Mouse (Mus musculus): ENCODE data around the gene Lrrc8c. TPM values are rescaled to one million over a fixed set of nuclear protein-coding genes. Genes with fewer than 3 reads are reported as not detected.

Lrrc8c gene
- polyA plus RNA-seq, 1 experiment from 2014 or later = 11.0 TPM

GRCm38 (mm10) chr5:105614682-105615434 lies 95.7 kb downstream of the Lrrc8c start:
- Histone ChIP-seq H3K36me3 (no peaks in the 10 kb centered on the region), H3K27me3 (no peaks in the 10 kb centered on the region), H3K4me2 (replicated peaks) (no peak overlapping the region), H3K4me3 (no peak overlapping the region), H3K9ac (replicated peaks) (no peak overlapping the region), H3K27ac (replicated peaks) (no peak overlapping the region), H3K4me1 (peaks cover 4% of the 10 kb centered on the region; the same call in 1 of the 2 replicates), H3K9me3 (no peaks in the 10 kb centered on the region)
- no peak for ATAC-seq (ENCODE audit: low FRiP score, low read depth)
- 81% methylated on average over 9 of the region's 9 CpGs for WGBS

- H3K9me3 ChIP-seq = no peaks in the 10 kb centered on the region
- no peak overlapping the region for H3K4me2 ChIP-seq (replicated peaks)
- no peak overlapping the region for H3K4me3 ChIP-seq
- H3K36me3 ChIP-seq = no peaks in the 10 kb centered on the region
- no peak overlapping the region for H3K27ac ChIP-seq (replicated peaks)
- H3K27me3 ChIP-seq = no peaks in the 10 kb centered on the region
- H3K9ac ChIP-seq (replicated peaks) = no peak overlapping the region
- whole genome bisulfite sequencing = 71% methylated on average over 7 of the region's 7 CpGs
- no peak for ATAC-seq (ENCODE audit: low FRiP score, low read depth)
- peaks cover 4% of the 10 kb centered on the region; the same call in 1 of the 2 replicates for H3K4me1 ChIP-seq
Measured at GRCm38 (mm10) chr5:105615871-105616454, 96.8 kb downstream of the Lrrc8c start.

- WGBS = 78% methylated on average over 5 of the region's 5 CpGs
- no peaks in the 10 kb centered on the region for H3K9me3 ChIP-seq
- no peak for ATAC-seq (ENCODE audit: low FRiP score, low read depth)
- no peak overlapping the region for H3K4me2 ChIP-seq (replicated peaks)
- H3K27ac ChIP-seq (replicated peaks) = no peak overlapping the region
- no peak overlapping the region for H3K4me3 ChIP-seq
- no peak overlapping the region for H3K9ac ChIP-seq (replicated peaks)
- no peaks in the 10 kb centered on the region for H3K36me3 ChIP-seq
- H3K27me3 ChIP-seq = no peaks in the 10 kb centered on the region
- H3K4me1 ChIP-seq = peaks cover 4% of the 10 kb centered on the region; the same call in 1 of the 2 replicates
Measured at GRCm38 (mm10) chr5:105616538-105616937, 97.3 kb downstream of the Lrrc8c start.

GRCm38 (mm10) chr5:105618510-105618909 lies 99.3 kb downstream of the Lrrc8c start:
- Histone ChIP-seq H3K27me3 (no peaks in the 10 kb centered on the region), H3K36me3 (no peaks in the 10 kb centered on the region), H3K4me3 (no peak overlapping the region), H3K9ac (replicated peaks) (no peak overlapping the region), H3K9me3 (no peaks in the 10 kb centered on the region), H3K27ac (replicated peaks) (no peak overlapping the region), H3K4me2 (replicated peaks) (no peak overlapping the region), H3K4me1 (peaks cover 4% of the 10 kb centered on the region; the same call in 1 of the 2 replicates)
- ATAC-seq (ENCODE audit: low FRiP score, low read depth) = no peak

- 84% methylated on average over 2 of the region's 2 CpGs for WGBS
- Histone ChIP-seq H3K36me3 (no peaks in the 10 kb centered on the region), H3K4me2 (replicated peaks) (no peak overlapping the region), H3K9ac (replicated peaks) (no peak overlapping the region), H3K4me3 (no peak overlapping the region), H3K9me3 (no peaks in the 10 kb centered on the region), H3K27me3 (no peaks in the 10 kb centered on the region), H3K27ac (replicated peaks) (no peak overlapping the region), H3K4me1 (no peaks in the 10 kb centered on the region)
- no peak for ATAC-seq (ENCODE audit: low FRiP score, low read depth)
Measured at GRCm38 (mm10) chr5:105619666-105620065, 100.5 kb downstream of the Lrrc8c start.

GRCm38 (mm10) chr5:105620505-105621116 lies 101.4 kb downstream of the Lrrc8c start:
- H3K9ac ChIP-seq (replicated peaks) = no peak overlapping the region
- WGBS = 83% methylated on average over 6 of the region's 6 CpGs
- H3K4me3 ChIP-seq = no peak overlapping the region
- H3K4me1 ChIP-seq = no peaks in the 10 kb centered on the region
- no peak overlapping the region for H3K4me2 ChIP-seq (replicated peaks)
- ATAC-seq (ENCODE audit: low FRiP score, low read depth) = no peak
- no peaks in the 10 kb centered on the region for H3K36me3 ChIP-seq
- no peaks in the 10 kb centered on the region for H3K27me3 ChIP-seq
- no peak overlapping the region for H3K27ac ChIP-seq (replicated peaks)
- H3K9me3 ChIP-seq = no peaks in the 10 kb centered on the region

GRCm38 (mm10) chr5:105623074-105623713 lies 104.0 kb downstream of the Lrrc8c start:
- Histone ChIP-seq H3K36me3 (no peaks in the 10 kb centered on the region), H3K4me3 (no peak overlapping the region), H3K27me3 (no peaks in the 10 kb centered on the region), H3K4me2 (replicated peaks) (no peak overlapping the region), H3K9me3 (no peaks in the 10 kb centered on the region), H3K4me1 (0 out of 2 replicates have a peak, but pooled peaks cover 3% of the 10 kb centered on the region), H3K9ac (replicated peaks) (no peak overlapping the region), H3K27ac (replicated peaks) (no peak overlapping the region)
- WGBS = 78% methylated on average over 4 of the region's 4 CpGs
- ATAC-seq (ENCODE audit: low FRiP score, low read depth) = no peak

GRCm38 (mm10) chr5:105624257-105624656 lies 105.1 kb downstream of the Lrrc8c start:
- Histone ChIP-seq H3K4me1 (0 out of 2 replicates have a peak, but pooled peaks cover 3% of the 10 kb centered on the region), H3K9me3 (no peaks in the 10 kb centered on the region), H3K27ac (replicated peaks) (no peak overlapping the region), H3K4me3 (no peak overlapping the region), H3K36me3 (no peaks in the 10 kb centered on the region), H3K27me3 (no peaks in the 10 kb centered on the region), H3K9ac (replicated peaks) (no peak overlapping the region), H3K4me2 (replicated peaks) (no peak overlapping the region)
- 96% methylated on average over 3 of the region's 3 CpGs for WGBS
- no peak for ATAC-seq (ENCODE audit: low FRiP score, low read depth)

- 0 out of 2 replicates have a peak, but pooled peaks cover 3% of the 10 kb centered on the region for H3K4me1 ChIP-seq
- 71% methylated on average over 8 of the region's 8 CpGs for WGBS
Measured at GRCm38 (mm10) chr5:105625504-105626150, 106.4 kb downstream of the Lrrc8c start.

GRCm38 (mm10) chr5:105626355-105626754 lies 107.2 kb downstream of the Lrrc8c start:
- 0 out of 2 replicates have a peak, but pooled peaks cover 3% of the 10 kb centered on the region for H3K4me1 ChIP-seq
- H3K4me2 ChIP-seq (replicated peaks) = no peak overlapping the region
- ATAC-seq (ENCODE audit: low FRiP score, low read depth) = no peak
- H3K9ac ChIP-seq (replicated peaks) = no peak overlapping the region
- no peak overlapping the region for H3K27ac ChIP-seq (replicated peaks)
- H3K36me3 ChIP-seq = no peaks in the 10 kb centered on the region
- H3K27me3 ChIP-seq = no peaks in the 10 kb centered on the region
- H3K4me3 ChIP-seq = no peak overlapping the region
- H3K9me3 ChIP-seq = no peaks in the 10 kb centered on the region
- 58% methylated on average over 3 of the region's 3 CpGs for WGBS

More at GRCm38 (mm10) chr5:105625504-105626150, 106.4 kb downstream of the Lrrc8c start:
- Histone ChIP-seq H3K4me3 (no peak overlapping the region), H3K27me3 (no peaks in the 10 kb centered on the region), H3K9ac (replicated peaks) (no peak overlapping the region), H3K27ac (replicated peaks) (no peak overlapping the region), H3K4me2 (replicated peaks) (no peak overlapping the region), H3K36me3 (no peaks in the 10 kb centered on the region), H3K9me3 (no peaks in the 10 kb centered on the region)
- no peak for ATAC-seq (ENCODE audit: low FRiP score, low read depth)

- no peaks in the 10 kb centered on the region for H3K36me3 ChIP-seq
- H3K4me2 ChIP-seq (replicated peaks) = no peak overlapping the region
- 0 out of 2 replicates have a peak, but pooled peaks cover 3% of the 10 kb centered on the region for H3K4me1 ChIP-seq
- H3K9me3 ChIP-seq = no peaks in the 10 kb centered on the region
- H3K9ac ChIP-seq (replicated peaks) = no peak overlapping the region
- 90% methylated on average over 5 of the region's 5 CpGs for WGBS
- H3K27me3 ChIP-seq = no peaks in the 10 kb centered on the region
- no peak overlapping the region for H3K27ac ChIP-seq (replicated peaks)
- no peak overlapping the region for H3K4me3 ChIP-seq
- no peak for ATAC-seq (ENCODE audit: low FRiP score, low read depth)
Measured at GRCm38 (mm10) chr5:105627093-105627492, 107.9 kb downstream of the Lrrc8c start.

Data from midbrain, embryonic 12.5 days (tissue).